Mouse (Mus musculus) heart, embryonic 12.5 days (tissue): Measurements from ENCODE around the gene Zmynd8. TPM values are rescaled to one million over a fixed set of nuclear protein-coding genes. Genes with fewer than 3 reads are reported as not detected.

Experiments used
- ATAC-seq: fragments of 200-750 bp; cut with Nextera tagmentation; 2 replicates; pipeline ENCODE4 v1.8.0; 2017; ENCODE audit warnings: moderate TSS enrichment, moderate library complexity; ENCODE audit not compliant: insufficient number of reproducible peaks, low FRiP score
- H3K27ac ChIP-seq: fragments of 300-500 bp; sonication (generic); 2 replicates; pipeline ENCODE4 v1.5.1; 2016; ENCODE audit warnings: mild to moderate bottlenecking, moderate library complexity; ENCODE audit not compliant: poor library complexity, severe bottlenecking
- H3K27me3 ChIP-seq: fragments of 300-500 bp; sonication (generic); replicated peaks from 2 replicates; pipeline ENCODE4 v1.6.1; 2016; ENCODE audit warnings: mild to moderate bottlenecking, moderate library complexity
- H3K36me3 ChIP-seq: fragments of 300-500 bp; sonication (generic); 2 replicates; pipeline ENCODE4 v1.6.1; 2016; ENCODE audit warnings: mild to moderate bottlenecking, moderate library complexity
- H3K4me1 ChIP-seq: fragments of 300-500 bp; sonication (generic); replicated peaks from 2 replicates; pipeline ENCODE4 v1.6.1; 2016; ENCODE audit warnings: mild to moderate bottlenecking
- H3K4me2 ChIP-seq: fragments of 300-500 bp; sonication (generic); 2 replicates; pipeline ENCODE4 v1.6.1; 2016; ENCODE audit warnings: mild to moderate bottlenecking, moderate library complexity
- H3K4me3 ChIP-seq: fragments of 300-500 bp; sonication (generic); 2 replicates; pipeline ENCODE4 v1.5.1; 2016; ENCODE audit warnings: mild to moderate bottlenecking
- H3K9ac ChIP-seq: fragments of 300-500 bp; sonication (generic); 2 replicates; pipeline ENCODE4 v1.6.1; 2016; ENCODE audit warnings: mild to moderate bottlenecking, moderate library complexity
- H3K9me3 ChIP-seq: fragments of 300-500 bp; sonication (generic); replicated peaks from 2 replicates; pipeline ENCODE4 v1.6.1; 2016; ENCODE audit warnings: mild to moderate bottlenecking, moderate library complexity
- WGBS: fragments of 180-500 bp; shearing (Covaris S2); methylation state at CpG from one replicate; pipeline ENCODE4 v1.1.7; 2016; 5-methylcytosine and 5-hydroxymethylcytosine counted together
- polyA plus RNA-seq: library from polyadenylated mRNA; unstranded; fragments of >200 nt; fragmentation: Nextera tagmentation; extraction: Ambion mirVana; gene quantifications from 2 replicates; pipeline ENCODE4 v1.2.1, GENCODE M21; 2016

Gene Zmynd8
- polyA plus RNA-seq, 1 experiment from 2014 or later, result 44.7 TPM

DNA sequence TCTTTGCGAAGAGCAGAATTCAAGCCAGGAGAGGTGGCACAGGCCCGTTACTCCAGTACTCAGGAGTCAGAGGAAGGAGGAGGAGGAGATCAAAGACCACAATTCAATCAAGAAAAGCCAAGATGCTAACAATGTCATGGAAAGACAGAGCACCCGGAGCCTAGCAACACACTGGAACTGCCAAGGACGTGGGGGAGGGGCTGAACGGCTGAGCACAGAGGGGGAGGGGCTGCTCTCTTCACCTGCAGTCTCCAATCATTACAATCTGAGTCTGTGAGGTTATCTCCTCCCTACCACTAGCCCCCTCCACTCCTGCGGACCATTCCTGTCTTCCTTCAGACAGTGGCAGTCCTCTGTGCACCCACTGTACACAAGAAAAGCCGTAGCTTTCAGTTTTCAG lies 107.8 kb downstream of the Zmynd8 start:
- Histone ChIP-seq H3K9ac (no peak overlapping the region), H3K36me3 (peaks cover 92% of the 10 kb centered on the region), H3K4me3 (no peak overlapping the region), H3K27ac (no peak overlapping the region), H3K9me3 (no peaks in the 10 kb centered on the region), H3K27me3 (no peaks in the 10 kb centered on the region), H3K4me2 (no peak overlapping the region), H3K4me1 (peaks cover 43% of the 10 kb centered on the region)
- ATAC-seq, result no peak
- WGBS, result 64% methylated on average over 7 of the region's 7 CpGs

DNA sequence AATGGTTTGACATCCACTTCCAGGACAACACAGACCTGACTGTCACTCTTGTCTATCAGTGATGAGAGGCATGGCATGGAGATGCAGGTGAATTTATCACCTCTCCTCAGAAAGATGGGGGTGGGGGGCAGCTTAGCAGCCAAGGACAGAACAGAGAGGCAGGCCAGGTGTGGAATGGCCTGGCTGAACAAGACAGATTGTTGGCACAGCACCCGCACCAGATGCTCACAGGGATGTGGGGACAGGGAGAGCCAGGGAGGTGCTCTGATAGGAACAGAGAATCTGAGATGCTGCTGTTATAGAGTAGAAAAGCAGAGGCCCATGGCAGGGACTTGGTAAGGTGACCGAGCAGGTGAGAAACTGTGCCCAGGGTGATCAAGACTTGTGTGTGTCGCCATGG lies 109.1 kb downstream of the Zmynd8 start:
- 94% methylated on average over 3 of the region's 3 CpGs for WGBS
- H3K27me3 ChIP-seq, result no peaks in the 10 kb centered on the region

DNA sequence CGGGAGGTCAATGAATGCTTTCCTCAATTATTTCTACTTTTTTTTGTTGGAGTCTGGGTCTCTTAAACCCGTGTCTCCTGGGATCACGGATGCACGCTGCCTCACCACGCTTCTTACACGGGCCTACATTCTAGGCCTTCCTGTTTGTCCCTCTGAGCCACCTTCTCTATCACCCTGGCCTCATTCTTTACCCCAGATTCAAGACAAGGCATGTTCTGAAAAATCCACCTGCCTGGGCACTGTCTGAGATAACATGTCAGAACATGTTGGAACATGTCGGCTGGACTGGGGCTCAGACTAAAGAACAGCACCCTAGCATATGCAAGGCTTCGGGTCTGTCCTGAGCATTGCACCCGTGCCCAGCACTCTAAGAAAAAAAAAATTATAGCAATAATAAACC lies 110.0 kb downstream of the Zmynd8 start:
- peaks cover 94% of the 10 kb centered on the region for H3K36me3 ChIP-seq
- no peaks in the 10 kb centered on the region for H3K9me3 ChIP-seq
- peaks cover 43% of the 10 kb centered on the region for H3K4me1 ChIP-seq
- 95% methylated on average over 9 of the region's 9 CpGs for WGBS
- no peaks in the 10 kb centered on the region for H3K27me3 ChIP-seq
- H3K9ac ChIP-seq, result no peak overlapping the region
- no peak for ATAC-seq
- H3K4me2 ChIP-seq, result no peak overlapping the region
- no peak overlapping the region for H3K4me3 ChIP-seq
- H3K27ac ChIP-seq, result no peak overlapping the region; the same call in 1 of the 2 replicates

More for the DNA sequence above, 109.1 kb downstream of the Zmynd8 start:
- ATAC-seq, result no peak
- H3K27ac ChIP-seq, result no peak overlapping the region
- H3K4me1 ChIP-seq, result peaks cover 43% of the 10 kb centered on the region
- H3K4me3 ChIP-seq, result no peak overlapping the region
- no peaks in the 10 kb centered on the region for H3K9me3 ChIP-seq
- no peak overlapping the region for H3K9ac ChIP-seq
- peaks cover 95% of the 10 kb centered on the region for H3K36me3 ChIP-seq
- H3K4me2 ChIP-seq, result no peak overlapping the region

DNA sequence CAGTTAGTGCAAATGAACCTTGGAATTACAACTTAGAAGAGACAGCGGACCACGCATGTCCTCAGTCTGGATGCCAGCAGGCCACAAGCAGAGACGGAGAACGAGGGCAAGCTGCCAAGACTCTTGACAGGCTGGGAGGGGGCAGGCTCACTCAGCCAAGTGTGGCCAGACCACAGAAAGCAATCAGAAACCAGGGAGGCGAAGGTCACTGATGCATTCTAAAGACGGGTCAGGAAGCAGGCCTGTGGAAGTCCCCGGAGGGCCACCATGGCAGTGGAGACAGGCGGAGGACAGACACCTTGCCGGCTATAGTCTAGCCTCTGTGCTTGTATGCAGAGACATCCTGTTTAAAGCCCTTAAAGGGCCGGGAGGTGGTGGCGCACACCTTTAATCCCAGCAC lies 110.8 kb downstream of the Zmynd8 start:
- H3K27me3 ChIP-seq, result no peaks in the 10 kb centered on the region
- peaks cover 38% of the 10 kb centered on the region for H3K4me1 ChIP-seq
- no peak overlapping the region for H3K4me3 ChIP-seq
- peak; percentile 52; the same call in 1 of the 2 replicates for ATAC-seq
- no peaks in the 10 kb centered on the region for H3K9me3 ChIP-seq
- H3K27ac ChIP-seq, result peak overlapping the region; percentile 70
- WGBS, result 35% methylated on average over 11 of the region's 11 CpGs
- no peak overlapping the region for H3K4me2 ChIP-seq
- peaks cover 93% of the 10 kb centered on the region for H3K36me3 ChIP-seq
- no peak overlapping the region for H3K9ac ChIP-seq

DNA sequence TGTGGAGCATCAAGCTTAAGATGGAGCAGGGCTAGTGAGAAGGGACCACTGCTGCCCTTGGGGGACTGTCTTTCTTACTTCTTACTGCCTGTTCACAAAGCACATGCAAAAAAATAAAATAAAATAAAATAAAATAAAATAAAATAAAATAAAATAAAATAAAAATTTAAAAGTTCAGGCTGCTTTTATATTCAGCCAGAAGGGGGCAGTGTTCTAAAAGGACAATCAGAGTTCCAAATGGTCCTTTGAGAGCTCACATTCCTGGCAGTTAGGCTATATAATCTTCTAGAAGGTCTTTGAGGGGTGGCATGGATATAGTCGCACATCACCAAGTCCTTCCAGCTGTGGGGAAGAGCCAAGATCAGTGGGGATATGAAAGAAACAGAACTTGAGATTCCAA lies 112.3 kb downstream of the Zmynd8 start:
- Histone ChIP-seq H3K9ac (no peak overlapping the region), H3K4me3 (no peak overlapping the region), H3K9me3 (no peaks in the 10 kb centered on the region), H3K4me1 (peaks cover 30% of the 10 kb centered on the region), H3K27ac (no peak overlapping the region), H3K36me3 (peaks cover 92% of the 10 kb centered on the region), H3K27me3 (no peaks in the 10 kb centered on the region), H3K4me2 (no peak overlapping the region)
- ATAC-seq, result no peak
- 82% methylated on average over 1 of the region's 1 CpGs for WGBS

DNA sequence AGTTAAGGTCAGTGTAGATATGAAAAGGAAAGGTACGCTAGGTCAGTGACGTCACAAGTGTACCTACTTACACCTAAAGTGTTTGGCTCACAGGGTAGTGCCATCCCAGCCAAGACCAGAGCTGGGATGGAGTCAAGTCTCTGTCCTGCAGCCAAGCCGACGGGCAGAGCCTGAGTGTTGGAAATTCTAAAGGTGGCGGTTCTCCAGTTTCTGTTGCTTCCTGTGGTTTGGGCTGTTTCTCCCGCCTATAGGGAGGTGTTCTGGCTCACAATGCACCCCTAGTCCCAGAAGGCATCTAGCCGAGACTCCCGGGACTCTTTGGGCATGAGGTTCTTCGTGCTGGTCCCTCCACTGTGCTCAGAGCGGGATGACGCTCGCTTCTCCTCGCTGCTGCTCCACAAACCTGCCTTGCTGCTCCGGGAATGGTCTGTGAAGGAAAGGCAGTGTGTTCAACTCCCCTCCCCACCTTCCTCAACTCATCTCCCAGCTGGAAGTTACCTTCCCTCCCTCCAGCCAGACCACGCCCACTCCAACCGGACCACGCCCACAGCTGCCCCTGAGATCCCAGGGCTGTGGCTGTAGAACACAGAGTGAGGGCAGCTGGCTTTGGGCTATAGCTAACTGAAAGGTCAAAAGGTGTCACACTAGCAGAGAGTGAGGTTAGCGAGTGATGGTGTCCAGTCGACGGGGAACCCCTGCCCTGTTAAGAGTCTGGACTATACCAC lies 113.3 kb downstream of the Zmynd8 start:
- no peak for ATAC-seq
- Histone ChIP-seq H3K4me1 (peaks cover 22% of the 10 kb centered on the region), H3K27me3 (no peaks in the 10 kb centered on the region), H3K36me3 (peaks cover 86% of the 10 kb centered on the region), H3K4me3 (no peak overlapping the region), H3K4me2 (no peak overlapping the region), H3K27ac (no peak overlapping the region), H3K9ac (no peak overlapping the region), H3K9me3 (no peaks in the 10 kb centered on the region)
- 87% methylated on average over 20 of the region's 20 CpGs for WGBS

DNA sequence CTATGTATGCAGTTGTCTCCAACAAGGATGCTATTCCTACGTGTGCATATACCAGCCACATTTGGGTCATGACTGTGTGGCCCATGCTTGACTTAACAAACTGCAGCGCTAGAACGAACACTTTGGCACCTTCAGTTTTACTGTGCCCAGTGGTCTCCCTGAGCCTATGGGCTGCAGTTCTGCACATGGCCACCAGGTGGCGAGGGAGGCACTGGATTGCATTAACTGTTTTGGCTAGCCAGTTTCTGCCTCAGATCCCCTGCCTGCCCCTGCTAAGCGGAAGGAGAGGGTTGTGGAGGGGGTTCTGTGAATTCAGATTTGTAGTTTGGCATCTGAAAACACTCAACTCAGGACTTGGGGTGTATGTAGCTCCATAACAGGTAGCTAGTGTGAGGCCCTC lies 116.5 kb downstream of the Zmynd8 start:
- H3K4me2 ChIP-seq, result no peak overlapping the region
- peaks cover 12% of the 10 kb centered on the region for H3K4me1 ChIP-seq
- H3K27ac ChIP-seq, result no peak overlapping the region
- 29% methylated on average over 5 of the region's 5 CpGs for WGBS
- 0 out of 2 replicates have a peak overlapping the region, but pooled peaks have one; percentile 3 for H3K9ac ChIP-seq
- no peak overlapping the region for H3K4me3 ChIP-seq
- H3K9me3 ChIP-seq, result no peaks in the 10 kb centered on the region
- H3K36me3 ChIP-seq, result peaks cover 57% of the 10 kb centered on the region
- no peaks in the 10 kb centered on the region for H3K27me3 ChIP-seq
- ATAC-seq, result no peak

DNA sequence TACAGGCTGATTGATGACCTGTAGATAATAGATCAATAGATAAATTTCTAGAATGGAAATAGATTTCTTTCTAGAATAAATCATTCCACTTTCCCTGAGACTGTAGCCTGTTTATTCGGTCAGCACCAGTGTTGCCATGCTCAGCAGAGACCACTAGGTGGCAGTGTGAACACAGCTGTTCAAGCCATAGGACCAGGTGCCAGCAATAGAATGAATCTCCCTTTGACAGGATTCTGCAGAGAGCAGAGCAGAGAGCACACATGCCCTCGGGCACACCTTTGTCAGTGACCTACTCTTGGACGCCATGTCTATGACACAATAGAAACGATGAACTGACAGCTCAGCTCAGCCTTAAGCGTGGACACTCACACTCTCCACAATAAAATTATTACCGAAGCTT lies 119.9 kb downstream of the Zmynd8 start:
- H3K4me2 ChIP-seq, result no peak overlapping the region
- 30% methylated on average over 6 of the region's 6 CpGs for WGBS
- H3K9ac ChIP-seq, result no peak overlapping the region
- H3K27ac ChIP-seq, result no peak overlapping the region
- no peaks in the 10 kb centered on the region for H3K27me3 ChIP-seq
- H3K4me3 ChIP-seq, result no peak overlapping the region
- peak; percentile 47 for ATAC-seq
- peaks cover 8% of the 10 kb centered on the region for H3K4me1 ChIP-seq
- H3K9me3 ChIP-seq, result peaks cover 5% of the 10 kb centered on the region; the same call in 1 of the 2 replicates
- H3K36me3 ChIP-seq, result peaks cover 25% of the 10 kb centered on the region

DNA sequence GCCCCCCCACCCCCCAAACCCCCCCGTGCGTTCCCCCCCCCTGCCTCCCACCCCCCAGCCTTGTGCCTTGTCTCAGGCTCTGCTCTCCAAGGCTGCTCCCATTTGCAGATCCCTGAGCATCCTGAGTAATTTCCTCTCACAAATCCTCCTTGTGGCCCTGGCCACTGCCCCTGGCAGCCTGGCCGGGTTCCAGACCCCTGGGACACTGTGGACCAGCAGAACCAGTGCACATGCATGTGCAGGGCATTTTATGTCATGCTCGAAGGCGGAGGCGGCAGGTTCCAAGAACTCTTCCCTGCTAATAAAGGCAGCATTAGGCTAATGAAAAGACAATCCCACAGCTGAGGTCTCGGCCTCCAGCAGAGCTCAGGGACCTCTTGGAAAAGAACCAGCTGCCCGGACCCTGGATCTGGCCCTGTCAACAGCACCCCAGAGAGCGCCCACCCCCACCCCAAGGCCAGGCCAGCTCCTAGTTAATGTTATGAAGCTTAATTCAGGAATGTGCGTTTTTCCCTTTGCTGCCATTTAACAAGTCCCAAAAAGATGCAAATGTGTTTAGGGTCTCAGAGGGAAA lies 129.4 kb downstream of the Zmynd8 start:
- no peak overlapping the region for H3K4me2 ChIP-seq
- WGBS, result 57% methylated on average over 10 of the region's 10 CpGs

DNA sequence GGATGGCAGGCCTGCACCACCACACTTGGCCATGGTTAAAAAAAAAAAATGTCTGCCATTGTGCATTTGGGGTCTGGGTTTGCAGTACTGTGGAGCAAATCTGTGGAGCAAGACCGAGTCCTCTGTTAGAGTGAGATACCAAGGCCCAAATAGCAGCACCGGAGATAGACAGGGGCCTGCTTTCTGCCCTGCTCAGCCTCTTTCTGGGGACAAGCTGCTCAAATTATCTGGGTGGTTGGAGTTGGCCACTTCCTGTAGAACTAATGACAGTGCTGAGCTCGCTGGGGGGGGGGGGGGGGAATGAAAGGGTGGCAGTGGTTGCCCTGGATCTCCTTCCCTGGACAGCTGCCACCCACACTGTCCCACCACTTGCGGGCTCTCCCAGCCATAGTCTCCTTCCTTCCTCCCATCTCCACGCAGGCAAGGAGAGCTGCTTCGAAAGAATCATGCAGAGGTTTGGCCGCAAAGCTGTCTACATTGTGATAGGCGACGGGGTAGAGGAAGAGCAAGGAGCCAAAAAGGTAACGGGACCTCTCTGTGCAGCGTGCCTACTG lies 129.9 kb downstream of the Zmynd8 start:
- no peak overlapping the region for H3K4me2 ChIP-seq
- H3K4me3 ChIP-seq, result no peak overlapping the region
- no peaks in the 10 kb centered on the region for H3K9me3 ChIP-seq
- H3K4me1 ChIP-seq, result peaks cover 11% of the 10 kb centered on the region
- no peak overlapping the region for H3K27ac ChIP-seq
- no peaks in the 10 kb centered on the region for H3K36me3 ChIP-seq
- H3K9ac ChIP-seq, result no peak overlapping the region
- no peaks in the 10 kb centered on the region for H3K27me3 ChIP-seq
- no peak for ATAC-seq
- 47% methylated on average over 10 of the region's 11 CpGs for WGBS

More for the DNA sequence above, 129.4 kb downstream of the Zmynd8 start:
- Histone ChIP-seq H3K36me3 (no peaks in the 10 kb centered on the region), H3K9ac (no peak overlapping the region), H3K4me1 (peaks cover 11% of the 10 kb centered on the region), H3K27ac (no peak overlapping the region), H3K4me3 (no peak overlapping the region), H3K27me3 (no peaks in the 10 kb centered on the region), H3K9me3 (peaks cover 4% of the 10 kb centered on the region; the same call in 1 of the 2 replicates)
- no peak for ATAC-seq

DNA sequence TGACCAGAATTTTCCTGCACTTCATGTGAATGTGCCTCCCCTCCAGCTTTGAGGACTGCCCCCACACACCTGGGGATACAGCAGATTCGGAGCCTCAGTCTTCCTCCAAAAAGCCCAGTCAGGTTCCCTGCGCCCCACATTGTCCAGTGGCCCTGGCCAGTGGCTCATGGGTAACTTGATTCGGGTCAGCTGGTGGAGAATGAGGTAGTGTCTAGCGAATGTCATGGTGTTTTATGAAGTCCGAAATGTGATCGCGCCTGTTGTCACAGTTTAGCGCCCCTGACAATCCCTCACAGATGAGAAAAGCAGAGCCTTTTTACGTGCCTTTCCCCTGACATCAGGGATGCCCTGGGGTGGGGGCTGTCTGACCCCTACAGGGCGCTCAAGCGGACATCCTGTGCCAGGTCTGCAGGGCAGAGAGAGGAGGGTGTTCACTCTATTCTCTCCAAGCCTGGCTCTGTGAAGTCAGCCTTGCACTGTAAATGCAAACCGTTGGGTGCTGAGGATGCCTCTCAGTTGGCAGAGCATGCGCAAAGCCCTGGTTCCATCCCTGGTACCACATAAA lies 139.3 kb downstream of the Zmynd8 start:
- no peak overlapping the region for H3K4me2 ChIP-seq
- no peak overlapping the region for H3K27ac ChIP-seq
- H3K4me3 ChIP-seq, result no peak overlapping the region
- H3K4me1 ChIP-seq, result 0 out of 2 replicates have a peak, but pooled peaks cover 2% of the 10 kb centered on the region
- no peak overlapping the region for H3K9ac ChIP-seq
- WGBS, result 82% methylated on average over 13 of the region's 13 CpGs
- no peaks in the 10 kb centered on the region for H3K9me3 ChIP-seq
- H3K36me3 ChIP-seq, result no peaks in the 10 kb centered on the region
- no peaks in the 10 kb centered on the region for H3K27me3 ChIP-seq
- ATAC-seq, result no peak
